Mouse (Mus musculus): ENCODE measurements at regions not wholly inside any gene's neighbourhood (a gene's known extent, or its start where the extent isn't known, plus 50 kb on each side); places are given as distances from the start of the nearest gene placed in this dataset.
A peak's percentile ranks its signal among the peaks of the same experiment; 100 is the strongest.

DNA sequence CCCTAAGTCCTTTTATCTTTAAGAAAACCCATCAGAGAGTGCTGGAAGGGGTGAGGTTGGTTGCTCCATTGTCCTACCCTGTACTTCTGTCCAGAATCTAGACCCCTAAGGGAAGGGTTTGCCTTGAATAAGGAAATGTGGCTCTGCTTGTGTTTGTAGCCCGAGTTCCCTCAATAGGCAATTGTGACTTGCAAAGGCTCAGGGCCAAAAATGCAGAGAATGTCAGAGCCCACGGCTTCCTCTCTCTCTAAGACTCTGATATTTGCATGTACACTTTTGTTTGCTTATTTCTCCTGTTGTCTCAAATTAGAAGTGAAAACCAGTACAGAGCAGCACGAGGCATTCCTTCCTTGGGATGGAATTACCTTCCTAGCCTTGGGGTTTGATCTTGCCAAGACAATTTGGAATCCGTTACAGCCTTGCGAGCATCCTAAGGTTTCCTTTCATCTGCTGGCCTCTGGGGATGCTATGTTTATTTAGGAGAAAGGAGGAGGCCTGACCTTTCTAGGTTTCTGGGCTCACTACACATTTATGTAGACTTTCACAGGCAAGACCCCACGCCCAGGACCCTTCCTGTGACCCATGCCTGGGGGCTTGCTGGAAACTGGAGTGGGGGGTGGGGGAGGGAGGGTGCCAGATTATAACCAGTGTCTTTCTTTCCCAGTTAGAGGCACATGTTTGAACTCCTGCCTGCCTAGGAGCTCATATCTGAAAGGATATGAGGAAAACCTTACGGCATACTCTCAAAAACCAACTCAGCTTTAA, 181.8 kb downstream of the Trim29 start:
- H3K27ac ChIP-seq = no peak overlapping the region
- H3K9ac ChIP-seq = no peak overlapping the region
- H3K9me3 ChIP-seq = no peaks in the 10 kb centered on the region
- H3K36me3 ChIP-seq = no peaks in the 10 kb centered on the region
- H3K4me3 ChIP-seq = no peak overlapping the region
- WGBS = 27% methylated on average over 7 of the region's 7 CpGs
- no peaks in the 10 kb centered on the region for H3K27me3 ChIP-seq
- H3K4me2 ChIP-seq = no peak overlapping the region
- ATAC-seq (ENCODE audit: insufficient number of reproducible peaks, low FRiP score, low TSS enrichment, low read depth) = no peak
- peaks cover 4% of the 10 kb centered on the region; the same call in 1 of the 2 replicates for H3K4me1 ChIP-seq

DNA sequence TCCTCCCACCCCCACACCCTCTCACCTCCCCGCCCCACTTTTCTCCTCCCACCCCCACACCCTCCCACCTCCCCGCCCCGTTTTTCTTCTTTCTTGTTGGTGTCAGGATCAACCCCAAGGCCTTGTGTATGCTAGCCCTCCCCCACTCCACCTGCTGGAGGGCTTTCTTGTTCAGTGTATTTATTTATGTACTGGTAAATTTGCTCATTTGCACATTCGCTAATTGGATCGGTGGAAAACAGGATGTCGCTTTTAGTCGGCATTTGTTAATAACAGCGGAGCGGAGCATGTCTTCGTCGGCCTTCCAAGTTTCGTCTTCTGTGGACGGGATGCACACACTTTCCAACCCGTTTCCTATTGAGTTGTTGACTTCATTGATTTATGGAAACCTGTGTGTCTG, 187.9 kb downstream of the Trim29 start:
- no peaks in the 10 kb centered on the region for H3K27me3 ChIP-seq
- no peaks in the 10 kb centered on the region for H3K4me1 ChIP-seq
- ATAC-seq (ENCODE audit: insufficient number of reproducible peaks, low FRiP score, low TSS enrichment, low read depth) = no peak
- H3K4me2 ChIP-seq = no peak overlapping the region
- no peaks in the 10 kb centered on the region for H3K36me3 ChIP-seq
- 66% methylated on average over 13 of the region's 14 CpGs for WGBS
- no peak overlapping the region for H3K4me3 ChIP-seq
- H3K27ac ChIP-seq = no peak overlapping the region
- H3K9me3 ChIP-seq = no peaks in the 10 kb centered on the region
- no peak overlapping the region for H3K9ac ChIP-seq

GRCm38 (mm10) chr9:43504270-43504932, 193.8 kb downstream of the Trim29 start:
- WGBS = 58% methylated on average over 14 of the region's 14 CpGs
- Histone ChIP-seq H3K36me3 (no peaks in the 10 kb centered on the region), H3K9ac (no peak overlapping the region), H3K27ac (0 out of 2 replicates have a peak overlapping the region, but pooled peaks have one; percentile 7), H3K9me3 (no peaks in the 10 kb centered on the region), H3K4me3 (no peak overlapping the region), H3K4me1 (peaks cover 8% of the 10 kb centered on the region; the same call in 1 of the 2 replicates), H3K27me3 (no peaks in the 10 kb centered on the region), H3K4me2 (no peak overlapping the region)
- ATAC-seq (ENCODE audit: insufficient number of reproducible peaks, low FRiP score, low TSS enrichment, low read depth) = no peak

- H3K9ac ChIP-seq = no peak overlapping the region
- 17% methylated on average over 4 of the region's 4 CpGs for WGBS
- no peaks in the 10 kb centered on the region for H3K36me3 ChIP-seq
- no peaks in the 10 kb centered on the region for H3K9me3 ChIP-seq
- peaks cover 8% of the 10 kb centered on the region; the same call in 1 of the 2 replicates for H3K4me1 ChIP-seq
- no peak overlapping the region for H3K4me3 ChIP-seq
- H3K4me2 ChIP-seq = no peak overlapping the region
- H3K27ac ChIP-seq = no peak overlapping the region
- H3K27me3 ChIP-seq = no peaks in the 10 kb centered on the region
- ATAC-seq (ENCODE audit: insufficient number of reproducible peaks, low FRiP score, low TSS enrichment, low read depth) = no peak
Measured at GRCm38 (mm10) chr9:43505856-43506255, 195.2 kb downstream of the Trim29 start.

DNA sequence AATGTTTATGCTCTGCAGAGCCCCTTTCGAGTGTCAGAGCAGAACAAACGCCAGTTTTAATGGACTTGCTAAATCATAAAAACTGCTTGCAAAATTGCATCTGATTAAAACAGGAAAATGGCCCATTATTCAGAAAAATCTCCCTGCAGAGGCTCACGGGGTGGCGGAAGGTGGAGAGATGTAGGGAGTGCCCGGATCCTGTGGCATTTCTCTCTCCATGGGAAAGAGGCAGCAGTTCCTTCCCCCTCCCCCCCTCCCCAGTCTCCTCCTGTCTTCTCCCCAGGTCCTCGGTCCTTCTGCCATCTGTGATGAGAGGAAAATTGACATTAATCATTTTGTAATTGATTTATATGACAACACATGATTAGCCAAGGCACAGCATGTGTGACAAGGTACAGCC, 195.6 kb downstream of the Trim29 start:
- Histone ChIP-seq H3K4me3 (no peak overlapping the region), H3K36me3 (no peaks in the 10 kb centered on the region), H3K4me2 (no peak overlapping the region), H3K27me3 (no peaks in the 10 kb centered on the region), H3K4me1 (peaks cover 8% of the 10 kb centered on the region; the same call in 1 of the 2 replicates), H3K9ac (no peak overlapping the region), H3K9me3 (no peaks in the 10 kb centered on the region), H3K27ac (no peak overlapping the region)
- 17% methylated on average over 6 of the region's 6 CpGs for WGBS
- ATAC-seq (ENCODE audit: insufficient number of reproducible peaks, low FRiP score, low TSS enrichment, low read depth) = no peak

DNA sequence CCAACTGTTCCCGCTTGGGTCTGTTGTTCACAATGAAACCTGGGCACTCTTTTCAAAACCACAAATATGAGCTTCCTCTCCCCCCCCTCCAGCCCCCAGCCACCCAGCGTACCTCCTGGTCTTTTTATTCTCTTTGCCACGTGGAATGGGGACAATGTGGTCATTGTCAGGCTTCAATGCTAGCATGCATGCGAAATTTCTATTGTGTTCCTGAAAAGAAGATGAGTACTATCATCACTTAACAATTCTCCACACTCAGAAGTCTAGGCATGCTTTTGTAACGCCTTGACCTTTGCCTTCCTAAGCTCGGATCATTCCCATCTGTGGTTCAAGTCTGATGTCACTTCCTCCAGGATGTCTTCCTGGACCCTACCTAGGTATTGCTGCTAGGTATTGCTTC, 202.2 kb downstream of the Trim29 start:
- WGBS = 76% methylated on average over 6 of the region's 6 CpGs
- no peaks in the 10 kb centered on the region for H3K4me1 ChIP-seq
- H3K9ac ChIP-seq = no peak overlapping the region
- no peaks in the 10 kb centered on the region for H3K9me3 ChIP-seq
- no peaks in the 10 kb centered on the region for H3K27me3 ChIP-seq
- H3K4me3 ChIP-seq = no peak overlapping the region
- no peaks in the 10 kb centered on the region for H3K36me3 ChIP-seq
- no peak for ATAC-seq (ENCODE audit: insufficient number of reproducible peaks, low FRiP score, low TSS enrichment, low read depth)
- H3K4me2 ChIP-seq = no peak overlapping the region
- no peak overlapping the region for H3K27ac ChIP-seq

- WGBS = 76% methylated on average over 16 of the region's 16 CpGs
- no peaks in the 10 kb centered on the region for H3K9me3 ChIP-seq
- H3K36me3 ChIP-seq = no peaks in the 10 kb centered on the region
- ATAC-seq (ENCODE audit: insufficient number of reproducible peaks, low FRiP score, low TSS enrichment, low read depth) = no peak
- H3K9ac ChIP-seq = no peak overlapping the region
- H3K4me3 ChIP-seq = no peak overlapping the region
- H3K4me2 ChIP-seq = no peak overlapping the region
- no peaks in the 10 kb centered on the region for H3K27me3 ChIP-seq
- H3K4me1 ChIP-seq = no peaks in the 10 kb centered on the region
- H3K27ac ChIP-seq = no peak overlapping the region
Measured at GRCm38 (mm10) chr9:43514731-43515458, 204.2 kb downstream of the Trim29 start.

GRCm38 (mm10) chr9:43520931-43521330, 210.3 kb downstream of the Trim29 start:
- Histone ChIP-seq H3K27ac (no peak overlapping the region), H3K36me3 (no peaks in the 10 kb centered on the region), H3K9me3 (no peaks in the 10 kb centered on the region), H3K27me3 (no peaks in the 10 kb centered on the region), H3K4me3 (no peak overlapping the region), H3K4me2 (no peak overlapping the region), H3K9ac (no peak overlapping the region), H3K4me1 (0 out of 2 replicates have a peak, but pooled peaks cover 6% of the 10 kb centered on the region)
- WGBS = 92% methylated on average over 3 of the region's 3 CpGs
- ATAC-seq (ENCODE audit: insufficient number of reproducible peaks, low FRiP score, low TSS enrichment, low read depth) = no peak

GRCm38 (mm10) chr9:43524947-43525565, 214.4 kb downstream of the Trim29 start:
- no peak for ATAC-seq (ENCODE audit: insufficient number of reproducible peaks, low FRiP score, low TSS enrichment, low read depth)
- WGBS = 65% methylated on average over 4 of the region's 4 CpGs
- Histone ChIP-seq H3K27ac (no peak overlapping the region), H3K27me3 (no peaks in the 10 kb centered on the region), H3K4me2 (no peak overlapping the region), H3K9me3 (no peaks in the 10 kb centered on the region), H3K36me3 (no peaks in the 10 kb centered on the region), H3K9ac (no peak overlapping the region), H3K4me3 (no peak overlapping the region), H3K4me1 (0 out of 2 replicates have a peak, but pooled peaks cover 6% of the 10 kb centered on the region)

GRCm38 (mm10) chr9:43532187-43532586, 211.6 kb upstream of the Nectin1 start:
- no peak overlapping the region for H3K27ac ChIP-seq
- H3K9me3 ChIP-seq = no peaks in the 10 kb centered on the region
- H3K4me3 ChIP-seq = no peak overlapping the region
- H3K9ac ChIP-seq = no peak overlapping the region
- no peaks in the 10 kb centered on the region for H3K27me3 ChIP-seq
- H3K4me1 ChIP-seq = no peaks in the 10 kb centered on the region
- ATAC-seq (ENCODE audit: insufficient number of reproducible peaks, low FRiP score, low TSS enrichment, low read depth) = no peak
- no peak overlapping the region for H3K4me2 ChIP-seq
- no peaks in the 10 kb centered on the region for H3K36me3 ChIP-seq
- 53% methylated on average over 2 of the region's 2 CpGs for WGBS

DNA sequence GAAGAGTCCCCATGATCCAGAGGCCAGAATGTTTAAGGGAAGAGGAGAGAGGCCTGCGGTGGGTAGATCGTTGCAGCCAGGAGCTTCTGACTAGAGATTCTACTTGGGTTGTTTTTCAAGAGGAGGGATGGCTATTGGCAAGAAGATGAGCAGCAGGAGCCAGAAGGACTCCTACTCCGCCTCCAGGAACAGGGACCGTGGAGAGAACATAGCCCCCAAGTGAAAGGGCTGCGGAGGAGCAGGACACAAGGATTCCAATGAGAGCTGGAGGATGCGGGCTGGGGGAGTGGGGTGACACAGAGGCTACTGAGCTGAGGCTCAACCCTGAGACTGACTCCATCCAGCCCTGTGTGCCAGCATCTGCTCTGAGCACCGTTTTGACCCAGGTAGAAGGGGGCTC, 207.8 kb upstream of the Nectin1 start:
- H3K4me1 ChIP-seq = no peaks in the 10 kb centered on the region
- no peak overlapping the region for H3K4me2 ChIP-seq
- H3K9me3 ChIP-seq = no peaks in the 10 kb centered on the region
- H3K27me3 ChIP-seq = no peaks in the 10 kb centered on the region
- ATAC-seq (ENCODE audit: insufficient number of reproducible peaks, low FRiP score, low TSS enrichment, low read depth) = no peak
- H3K36me3 ChIP-seq = no peaks in the 10 kb centered on the region
- WGBS = 85% methylated on average over 7 of the region's 7 CpGs
- H3K4me3 ChIP-seq = no peak overlapping the region
- H3K9ac ChIP-seq = no peak overlapping the region
- no peak overlapping the region for H3K27ac ChIP-seq

All from limb, embryonic 15.5 days (tissue).